Mouse (Mus musculus): ENCODE measurements around the gene Rrh.
"Not testable (repeated sequence)": the region's sequence is repeated elsewhere in the genome, so short reads cannot be mapped to it uniquely, and the experiment has no call there.

Rrh gene

GRCm38 (mm10) chr3:129771210-129771609 is 51.2 kb downstream of the Rrh start:
- DNase-seq, result no peak

GRCm38 (mm10) chr3:129766971-129767794 is 55.2 kb downstream of the Rrh start:
- DNase-seq, result no peak

- no peak for DNase-seq
Measured at GRCm38 (mm10) chr3:129766106-129766505, 56.3 kb downstream of the Rrh start.

- not testable (repeated sequence) for DNase-seq
Measured at GRCm38 (mm10) chr3:129757599-129757998, 64.8 kb downstream of the Rrh start.

GRCm38 (mm10) chr3:129754650-129755604 is 67.5 kb downstream of the Rrh start, which contains the start of gene Egf:
Gene Egf, minus strand, starts transcription at chr3:129755316.
- DNase-seq, result peak; percentile 19
